Mouse (Mus musculus) ES-Bruce4 (cell line): Measurements from ENCODE around the gene Nsun2.

ENCODE experiments used
- CTCF ChIP-seq: IDR thresholded peaks from one replicate; pipeline ENCODE4 v1.8.1; 2011; ENCODE audit warnings: low read depth, low read length
- EP300 ChIP-seq: IDR thresholded peaks from 2 replicates; pipeline ENCODE4 v1.6.1; 2011; ENCODE audit warnings: low read depth, low read length; ENCODE audit not compliant: insufficient read depth
- POLR2A ChIP-seq: IDR thresholded peaks from one replicate; pipeline ENCODE4 v1.8.1; 2011; ENCODE audit warnings: low read length; ENCODE audit not compliant: insufficient read depth

DNA sequence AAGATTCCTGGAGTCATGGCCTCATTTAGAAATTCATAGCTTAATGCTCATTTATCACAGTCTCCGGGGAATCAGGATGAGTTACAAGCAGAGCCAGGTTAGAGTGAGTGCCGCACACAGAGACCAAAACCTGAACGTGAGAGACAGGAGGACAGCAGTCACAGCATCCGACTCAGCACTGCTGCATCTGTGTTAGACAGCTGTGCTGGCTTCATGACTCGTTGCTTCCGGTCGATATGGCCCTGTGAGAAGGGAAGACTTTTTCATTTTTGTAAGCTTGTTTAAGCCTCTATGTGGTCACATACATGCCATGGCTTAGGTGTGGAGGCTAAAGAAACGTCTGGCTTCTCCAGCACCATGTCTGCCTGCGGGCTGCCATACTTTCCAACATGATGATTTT is 104.1 kb downstream of the Nsun2 start:
- no peak for TF ChIP-seq POLR2A
- TF ChIP-seq CTCF: no peak
- no peak for TF ChIP-seq EP300
